ENCODE assay signal across 11 mouse cellular contexts in the genomic region with DNA sequence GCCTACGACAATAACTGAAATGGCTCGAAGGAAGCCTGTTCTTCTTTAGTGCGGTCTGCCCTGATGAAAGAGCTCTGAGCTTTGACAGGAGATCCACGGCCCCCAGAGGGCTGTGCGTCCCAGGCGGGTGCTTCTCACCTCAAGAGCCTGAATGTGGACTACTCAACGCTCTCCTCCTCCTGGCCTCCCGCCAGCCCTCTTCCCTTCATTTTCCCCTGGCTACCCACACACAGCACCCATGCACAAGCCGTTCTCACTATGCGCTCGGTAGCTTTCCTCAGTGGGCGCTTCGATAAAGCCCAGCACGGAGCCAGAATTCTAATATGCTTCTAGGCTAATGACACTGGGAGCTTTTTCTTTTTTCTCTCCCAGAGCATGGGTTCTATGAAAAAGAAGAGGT. TPM values are rescaled to one million over a fixed set of nuclear protein-coding genes. Genes with fewer than 3 reads are reported as not detected.
DNase-seq lines count a peak whose midpoint lies in the region; ATAC-seq and TF ChIP-seq lines count a peak whose summit lies in the region.
"Had no signal": no experiment of that assay in that cellular context is flagged by ENCODE, and none has a peak within 500 bp of the region (broad histone marks: within the 10 kb centered on the region; RNA-seq: fewer than 3 reads in every experiment).

No protein-coding gene starts in this region.

- WGBS in heart, embryonic 10.5 days: 64% methylated on average over 14 of the region's 14 CpGs
- 69% methylated on average over 14 of the region's 14 CpGs for WGBS in midbrain, embryonic 12.5 days
- 80% methylated on average over 14 of the region's 14 CpGs for WGBS in midbrain, embryonic 11.5 days
- 67% methylated on average over 14 of the region's 14 CpGs for WGBS in hindbrain, embryonic 13.5 days
- 32% methylated on average over 14 of the region's 14 CpGs for WGBS in olfactory bulb, adult 2 months

- H3K27ac ChIP-seq in heart, embryonic 10.5 days: no peak overlapping the region
- peak overlapping the region; percentile 39 for H3K27ac ChIP-seq in midbrain, embryonic 12.5 days (replicated peaks)
- H3K27ac ChIP-seq in midbrain, embryonic 11.5 days (ENCODE audit: low read depth, low read length): no peak overlapping the region
- H3K27ac ChIP-seq in hindbrain, embryonic 13.5 days: peak overlapping the region; percentile 53
- H3K27ac ChIP-seq in olfactory bulb, adult 2 months (ENCODE audit: insufficient read depth, low read depth, low read length): peak overlapping the region; percentile 56

- H3K9ac ChIP-seq in midbrain, embryonic 12.5 days (replicated peaks): no peak overlapping the region
- H3K9ac ChIP-seq in midbrain, embryonic 11.5 days (ENCODE audit: low read length): no peak overlapping the region
- H3K9ac ChIP-seq in hindbrain, embryonic 13.5 days: no peak overlapping the region
- H3K9ac ChIP-seq: liver, postnatal 0 days had no signal

- no peaks in the 10 kb centered on the region for H3K27me3 ChIP-seq in heart, embryonic 10.5 days (ENCODE audit: insufficient read depth, poor library complexity, severe bottlenecking)
- H3K27me3 ChIP-seq in midbrain, embryonic 12.5 days: no peaks in the 10 kb centered on the region
- H3K27me3 ChIP-seq in midbrain, embryonic 11.5 days (ENCODE audit: control insufficient read depth, insufficient read depth, low read length): no peaks in the 10 kb centered on the region
- no peaks in the 10 kb centered on the region for H3K27me3 ChIP-seq in hindbrain, embryonic 13.5 days

- TF ChIP-seq POLR2A in olfactory bulb, adult 2 months (IDR thresholded peaks at IDR 0.05; ENCODE audit: insufficient read depth, low read depth, low read length): no peak

- no peak for TF ChIP-seq CTCF in olfactory bulb, adult 2 months (IDR thresholded peaks at IDR 0.05; ENCODE audit: insufficient read depth, low read depth, low read length)

- H3K9me3 ChIP-seq in heart, embryonic 10.5 days: no peaks in the 10 kb centered on the region
- H3K9me3 ChIP-seq in midbrain, embryonic 12.5 days: no peaks in the 10 kb centered on the region
- no peaks in the 10 kb centered on the region for H3K9me3 ChIP-seq in midbrain, embryonic 11.5 days (ENCODE audit: control insufficient read depth, low read length)
- no peaks in the 10 kb centered on the region for H3K9me3 ChIP-seq in hindbrain, embryonic 13.5 days

- H3K4me3 ChIP-seq in heart, embryonic 10.5 days: no peak overlapping the region
- no peak overlapping the region for H3K4me3 ChIP-seq in midbrain, embryonic 12.5 days
- H3K4me3 ChIP-seq in midbrain, embryonic 11.5 days (ENCODE audit: low read depth, low read length): no peak overlapping the region
- no peak overlapping the region for H3K4me3 ChIP-seq in hindbrain, embryonic 13.5 days
- H3K4me3 ChIP-seq in olfactory bulb, adult 2 months (ENCODE audit: insufficient read depth, low read depth, low read length): no peak overlapping the region

- H3K4me1 ChIP-seq in heart, embryonic 10.5 days: peaks cover 15% of the 10 kb centered on the region
- peaks cover 12% of the 10 kb centered on the region for H3K4me1 ChIP-seq in midbrain, embryonic 12.5 days
- peaks cover under 1% of the 10 kb centered on the region; the same call in 1 of the 2 replicates for H3K4me1 ChIP-seq in midbrain, embryonic 11.5 days (ENCODE audit: control insufficient read depth, insufficient read depth, low read length)
- H3K4me1 ChIP-seq in hindbrain, embryonic 13.5 days (replicated peaks): peaks cover 18% of the 10 kb centered on the region
- peaks cover 14% of the 10 kb centered on the region for H3K4me1 ChIP-seq in olfactory bulb, adult 2 months (ENCODE audit: control insufficient read depth, insufficient read depth, low read length)

- intact Hi-C loops in heart, postnatal 10 days (cut with DNase I): no loop called here

- peak; percentile 71 for DNase-seq in heart, embryonic 10.5 days (ENCODE audit: low spot score)
- no peak for DNase-seq in heart, postnatal 10 days
- DNase-seq in midbrain, embryonic 11.5 days (ENCODE audit: low spot score, missing footprints): no peak
- no peak for DNase-seq in adipocyte (ENCODE audit: low spot score)
- DNase-seq in cerebellum, postnatal 25 days: no peak
- DNase-seq: embryo, embryonic 11 days; liver, postnatal 0 days had no signal

- no peak for ATAC-seq in midbrain, embryonic 12.5 days (ENCODE audit: low FRiP score, low read depth)
- no peak for ATAC-seq in midbrain, embryonic 11.5 days (ENCODE audit: low FRiP score)
- ATAC-seq in hindbrain, embryonic 13.5 days (ENCODE audit: low FRiP score): no peak
- ATAC-seq: intestine, embryonic 16.5 days; liver, postnatal 0 days had no signal

- H3K4me2 ChIP-seq in midbrain, embryonic 12.5 days (replicated peaks): no peak overlapping the region
- no peak overlapping the region for H3K4me2 ChIP-seq in midbrain, embryonic 11.5 days
- H3K4me2 ChIP-seq in hindbrain, embryonic 13.5 days: no peak overlapping the region

- peaks cover 10% of the 10 kb centered on the region for H3K36me3 ChIP-seq in heart, embryonic 10.5 days
- peaks cover 5% of the 10 kb centered on the region; the same call in 1 of the 2 replicates for H3K36me3 ChIP-seq in midbrain, embryonic 12.5 days
- no peaks in the 10 kb centered on the region for H3K36me3 ChIP-seq in midbrain, embryonic 11.5 days (ENCODE audit: control insufficient read depth, insufficient read depth, low read length)
- H3K36me3 ChIP-seq in hindbrain, embryonic 13.5 days: peaks cover 11% of the 10 kb centered on the region

RNA-seq across cellular contexts. Expression of a gene that starts 14.9 kb away (rescaled TPM):
- 5.5 and 5.8 TPM in 2 replicates for polyA plus RNA-seq in heart, embryonic 10.5 days (2016; fragmentation: Nextera tagmentation; extraction: Ambion mirVana)
- total RNA-seq in heart, postnatal 10 days (2021): 10 to 100 TPM; 12.2 to 12.9 TPM
- 16.2 and 19.0 TPM in 2 replicates for polyA plus RNA-seq in midbrain, embryonic 12.5 days (2016; fragmentation: Nextera tagmentation; extraction: Ambion mirVana)
- 5.8 and 6.8 TPM in 2 replicates for polyA plus RNA-seq in midbrain, embryonic 11.5 days (2014; fragmentation: Nextera tagmentation; extraction: Ambion mirVana)
- polyA plus RNA-seq in hindbrain, embryonic 13.5 days (2015; fragmentation: Nextera tagmentation; extraction: Ambion mirVana): 17.8 and 19.1 TPM in 2 replicates
- polyA plus RNA-seq in olfactory bulb, adult 2 months (2012; ENCODE audit: insufficient read depth, insufficient read length, low replicate concordance, missing spikeins): not detected in 2 replicates

RNA-seq across cellular contexts. Expression of a gene that starts 15.9 kb away (rescaled TPM):
- 41.0 and 52.7 TPM in 2 replicates for polyA plus RNA-seq in heart, embryonic 10.5 days (2016; fragmentation: Nextera tagmentation; extraction: Ambion mirVana)
- total RNA-seq in heart, postnatal 10 days (2021): 10 to 100 TPM; 17.1 to 20.1 TPM
- 36.0 and 36.4 TPM in 2 replicates for polyA plus RNA-seq in midbrain, embryonic 12.5 days (2016; fragmentation: Nextera tagmentation; extraction: Ambion mirVana)
- polyA plus RNA-seq in midbrain, embryonic 11.5 days (2014; fragmentation: Nextera tagmentation; extraction: Ambion mirVana): 48.9 and 51.3 TPM in 2 replicates
- polyA plus RNA-seq in hindbrain, embryonic 13.5 days (2015; fragmentation: Nextera tagmentation; extraction: Ambion mirVana): 29.4 and 29.6 TPM in 2 replicates
- not detected in 2 replicates for polyA plus RNA-seq in olfactory bulb, adult 2 months (2012; ENCODE audit: insufficient read depth, insufficient read length, low replicate concordance, missing spikeins)

RNA-seq across cellular contexts. Expression of a gene that starts 43.6 kb away (rescaled TPM):
- 11.8 and 14.0 TPM in 2 replicates for polyA plus RNA-seq in heart, embryonic 10.5 days (2016; fragmentation: Nextera tagmentation; extraction: Ambion mirVana)
- total RNA-seq in heart, postnatal 10 days (2021): 10 to 100 TPM; 24.1 to 25.3 TPM
- 22.6 and 25.8 TPM in 2 replicates for polyA plus RNA-seq in midbrain, embryonic 12.5 days (2016; fragmentation: Nextera tagmentation; extraction: Ambion mirVana)
- polyA plus RNA-seq in midbrain, embryonic 11.5 days (2014; fragmentation: Nextera tagmentation; extraction: Ambion mirVana): 16.0 and 17.9 TPM in 2 replicates
- 17.8 and 18.4 TPM in 2 replicates for polyA plus RNA-seq in hindbrain, embryonic 13.5 days (2015; fragmentation: Nextera tagmentation; extraction: Ambion mirVana)
- 86.4 TPM in 1 of 2 replicates, not detected in the other for polyA plus RNA-seq in olfactory bulb, adult 2 months (2012; ENCODE audit: insufficient read depth, insufficient read length, low replicate concordance, missing spikeins)

RNA-seq across cellular contexts. Expression of a gene that starts 43.8 kb away (rescaled TPM):
- polyA plus RNA-seq in heart, embryonic 10.5 days (2016; fragmentation: Nextera tagmentation; extraction: Ambion mirVana): 16.9 and 17.0 TPM in 2 replicates
- 10 to 100 TPM; 33.2 to 34.5 TPM for total RNA-seq in heart, postnatal 10 days (2021)
- 27.5 and 28.1 TPM in 2 replicates for polyA plus RNA-seq in midbrain, embryonic 12.5 days (2016; fragmentation: Nextera tagmentation; extraction: Ambion mirVana)
- 25.9 and 29.7 TPM in 2 replicates for polyA plus RNA-seq in midbrain, embryonic 11.5 days (2014; fragmentation: Nextera tagmentation; extraction: Ambion mirVana)
- 34.1 and 34.4 TPM in 2 replicates for polyA plus RNA-seq in hindbrain, embryonic 13.5 days (2015; fragmentation: Nextera tagmentation; extraction: Ambion mirVana)
- not detected in 2 replicates for polyA plus RNA-seq in olfactory bulb, adult 2 months (2012; ENCODE audit: insufficient read depth, insufficient read length, low replicate concordance, missing spikeins)

RNA-seq across cellular contexts. Expression of a gene that starts 51.3 kb away (rescaled TPM):
- 3.2 and 3.8 TPM in 2 replicates for polyA plus RNA-seq in heart, embryonic 10.5 days (2016; fragmentation: Nextera tagmentation; extraction: Ambion mirVana)
- 10 to 100 TPM; 12.1 to 14.6 TPM for total RNA-seq in heart, postnatal 10 days (2021)
- polyA plus RNA-seq in midbrain, embryonic 12.5 days (2016; fragmentation: Nextera tagmentation; extraction: Ambion mirVana): 8.7 TPM in 2 replicates
- polyA plus RNA-seq in midbrain, embryonic 11.5 days (2014; fragmentation: Nextera tagmentation; extraction: Ambion mirVana): 3.7 and 4.5 TPM in 2 replicates
- 9.0 and 9.1 TPM in 2 replicates for polyA plus RNA-seq in hindbrain, embryonic 13.5 days (2015; fragmentation: Nextera tagmentation; extraction: Ambion mirVana)
- polyA plus RNA-seq in olfactory bulb, adult 2 months (2012; ENCODE audit: insufficient read depth, insufficient read length, low replicate concordance, missing spikeins): not detected in 2 replicates

Comparison
In these comparisons a context has a peak if more than half of its experiments do, and no peak if none do; other contexts are left out.
1. H3K27ac ChIP-seq: peak in midbrain, embryonic 12.5 days (single experiment), hindbrain, embryonic 13.5 days (single experiment) and olfactory bulb, adult 2 months (single experiment); none in heart, embryonic 10.5 days (single experiment) and midbrain, embryonic 11.5 days (single experiment).